Mouse (Mus musculus) lung, embryonic 16.5 days (tissue): Measurements from ENCODE around the gene Fbxw21. TPM values are rescaled to one million over a fixed set of nuclear protein-coding genes. Genes with fewer than 3 reads are reported as not detected.

Experiments
- ATAC-seq: fragments of 200-750 bp; cut with Nextera tagmentation; 2 replicates; pipeline ENCODE4 v1.8.0; 2017; ENCODE audit warnings: low read depth, mild to moderate bottlenecking, moderate library complexity
- H3K27ac ChIP-seq: fragments of 300-500 bp; sonication (generic); 2 replicates; pipeline ENCODE4 v1.5.1; 2014; ENCODE audit warnings: mild to moderate bottlenecking, control low read depth, low read length
- H3K27me3 ChIP-seq: fragments of 300-500 bp; sonication (generic); 2 replicates; pipeline ENCODE4 v1.6.1; 2014; ENCODE audit warnings: low read depth, low read length, mixed read lengths; ENCODE audit not compliant: control insufficient read depth, insufficient read depth
- H3K36me3 ChIP-seq: fragments of 300-500 bp; sonication (generic); 2 replicates; pipeline ENCODE4 v1.6.1; 2014; ENCODE audit warnings: low read length; ENCODE audit not compliant: control insufficient read depth, insufficient read depth
- H3K4me1 ChIP-seq: fragments of 300-500 bp; sonication (generic); replicated peaks from 2 replicates; pipeline ENCODE4 v1.6.1; 2014; ENCODE audit warnings: low read length, mixed read lengths; ENCODE audit not compliant: control insufficient read depth, insufficient read depth
- H3K4me2 ChIP-seq: fragments of 300-500 bp; sonication (generic); 2 replicates; pipeline ENCODE4 v1.6.1; 2014; ENCODE audit warnings: low read depth, low read length, control low read depth
- H3K4me3 ChIP-seq: fragments of 300-500 bp; sonication (generic); 2 replicates; pipeline ENCODE4 v1.5.1; 2014; ENCODE audit warnings: mild to moderate bottlenecking, low read length, control low read depth
- H3K9ac ChIP-seq: fragments of 300-500 bp; sonication (generic); 2 replicates; pipeline ENCODE4 v1.6.1; 2014; ENCODE audit warnings: low read length, control low read depth
- H3K9me3 ChIP-seq: fragments of 300-500 bp; sonication (generic); 2 replicates; pipeline ENCODE4 v1.6.1; 2016; ENCODE audit warnings: low read length; ENCODE audit not compliant: control insufficient read depth
- WGBS: fragments of 180-500 bp; shearing (Covaris S2); extraction: QIAGEN DNeasy Blood & Tissue Kit; methylation state at CpG from one replicate; pipeline ENCODE4 v1.1.7; 2014; 5-methylcytosine and 5-hydroxymethylcytosine counted together
- polyA plus RNA-seq: library from polyadenylated mRNA; unstranded; fragments of >200 nt; fragmentation: Nextera tagmentation; extraction: Ambion mirVana; gene quantifications from 2 replicates; pipeline ENCODE4 v1.2.1, GENCODE M21; 2015

Gene Fbxw21
- polyA plus RNA-seq, 1 experiment from 2014 or later: not detected

- ATAC-seq: peak; percentile 56
- H3K9me3 ChIP-seq: no peaks in the 10 kb centered on the region
- no peak overlapping the region for H3K9ac ChIP-seq
- WGBS: 55% methylated on average over 12 of the region's 12 CpGs
- H3K4me3 ChIP-seq: no peak overlapping the region
- no peaks in the 10 kb centered on the region for H3K27me3 ChIP-seq
- H3K36me3 ChIP-seq: peaks cover 52% of the 10 kb centered on the region
- no peak overlapping the region for H3K4me2 ChIP-seq
- H3K4me1 ChIP-seq: peaks cover 3% of the 10 kb centered on the region; the same call in 1 of the 2 replicates
- no peak overlapping the region for H3K27ac ChIP-seq
Measured at GRCm38 (mm10) chr9:109105011-109105410, 56.8 kb downstream of the Fbxw21 start.

GRCm38 (mm10) chr9:109104083-109104482 is 57.8 kb downstream of the Fbxw21 start:
- no peak overlapping the region for H3K4me2 ChIP-seq
- ATAC-seq: no peak
- no peak overlapping the region for H3K27ac ChIP-seq
- H3K9me3 ChIP-seq: no peaks in the 10 kb centered on the region
- H3K27me3 ChIP-seq: no peaks in the 10 kb centered on the region
- WGBS: 88% methylated on average over 9 of the region's 9 CpGs
- no peak overlapping the region for H3K4me3 ChIP-seq
- peaks cover 10% of the 10 kb centered on the region for H3K4me1 ChIP-seq
- peaks cover 45% of the 10 kb centered on the region for H3K36me3 ChIP-seq
- H3K9ac ChIP-seq: no peak overlapping the region

DNA sequence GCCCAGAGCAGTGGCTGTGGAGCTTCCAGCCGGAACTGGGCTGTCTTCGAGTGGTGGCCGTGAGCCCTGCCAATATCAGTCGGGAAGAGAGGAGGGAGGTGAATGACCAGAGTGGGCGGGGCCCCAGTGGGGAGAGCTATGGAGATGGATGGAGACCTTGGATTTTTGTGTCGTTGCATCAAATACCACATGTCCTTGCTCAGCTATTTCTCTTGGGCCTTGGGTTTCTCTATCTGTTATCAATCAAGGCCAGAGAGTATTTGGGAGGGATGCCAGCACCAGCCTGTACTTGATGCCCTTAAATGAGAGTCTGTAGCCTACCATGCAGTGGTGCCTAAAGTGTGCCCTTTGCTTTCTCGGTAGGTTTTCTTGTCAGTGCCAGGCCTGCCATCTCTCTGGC is 58.6 kb downstream of the Fbxw21 start:
- Histone ChIP-seq H3K4me3 (no peak overlapping the region), H3K27me3 (no peaks in the 10 kb centered on the region), H3K27ac (no peak overlapping the region), H3K4me2 (no peak overlapping the region), H3K4me1 (peaks cover 19% of the 10 kb centered on the region), H3K36me3 (peaks cover 40% of the 10 kb centered on the region), H3K9me3 (no peaks in the 10 kb centered on the region), H3K9ac (no peak overlapping the region)
- no peak for ATAC-seq
- WGBS: 57% methylated on average over 7 of the region's 7 CpGs

- no peaks in the 10 kb centered on the region for H3K9me3 ChIP-seq
- H3K4me2 ChIP-seq: no peak overlapping the region
- no peak overlapping the region for H3K4me3 ChIP-seq
- no peak overlapping the region for H3K9ac ChIP-seq
- peaks cover 37% of the 10 kb centered on the region for H3K36me3 ChIP-seq
- H3K27ac ChIP-seq: no peak overlapping the region
- H3K27me3 ChIP-seq: no peaks in the 10 kb centered on the region
- no peak for ATAC-seq
- 89% methylated on average over 3 of the region's 3 CpGs for WGBS
- H3K4me1 ChIP-seq: peaks cover 26% of the 10 kb centered on the region
Measured at GRCm38 (mm10) chr9:109102541-109102940, 59.3 kb downstream of the Fbxw21 start.

DNA sequence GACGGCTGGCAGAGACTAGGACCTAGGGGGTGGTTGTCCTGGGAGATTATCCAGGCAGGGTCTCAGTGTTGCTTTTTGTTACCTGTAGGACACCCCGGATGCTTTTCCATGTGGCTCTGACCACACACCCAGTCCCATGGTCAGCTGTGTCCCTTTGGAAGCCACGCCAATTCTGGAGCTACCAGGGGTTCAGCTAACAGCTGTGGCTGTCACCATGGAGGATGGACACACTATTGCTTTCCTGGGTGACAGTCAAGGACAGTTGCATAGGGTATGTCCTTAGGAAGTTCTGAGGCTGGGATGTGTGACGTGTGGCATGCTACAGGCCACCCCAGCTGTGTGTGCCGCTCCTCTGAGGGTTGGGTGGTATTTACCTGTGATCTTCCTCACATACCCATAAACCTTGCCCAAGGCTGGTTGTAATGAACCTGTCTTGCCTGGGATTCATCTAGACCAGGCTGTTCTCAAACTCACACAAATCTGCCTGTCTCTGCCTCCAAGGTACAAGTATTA is 59.9 kb downstream of the Fbxw21 start:
- no peaks in the 10 kb centered on the region for H3K9me3 ChIP-seq
- peaks cover 35% of the 10 kb centered on the region for H3K36me3 ChIP-seq
- no peak for ATAC-seq
- WGBS: 90% methylated on average over 5 of the region's 5 CpGs
- no peak overlapping the region for H3K9ac ChIP-seq
- H3K27me3 ChIP-seq: no peaks in the 10 kb centered on the region
- no peak overlapping the region for H3K4me3 ChIP-seq
- no peak overlapping the region for H3K27ac ChIP-seq
- H3K4me1 ChIP-seq: peaks cover 31% of the 10 kb centered on the region
- no peak overlapping the region for H3K4me2 ChIP-seq

DNA sequence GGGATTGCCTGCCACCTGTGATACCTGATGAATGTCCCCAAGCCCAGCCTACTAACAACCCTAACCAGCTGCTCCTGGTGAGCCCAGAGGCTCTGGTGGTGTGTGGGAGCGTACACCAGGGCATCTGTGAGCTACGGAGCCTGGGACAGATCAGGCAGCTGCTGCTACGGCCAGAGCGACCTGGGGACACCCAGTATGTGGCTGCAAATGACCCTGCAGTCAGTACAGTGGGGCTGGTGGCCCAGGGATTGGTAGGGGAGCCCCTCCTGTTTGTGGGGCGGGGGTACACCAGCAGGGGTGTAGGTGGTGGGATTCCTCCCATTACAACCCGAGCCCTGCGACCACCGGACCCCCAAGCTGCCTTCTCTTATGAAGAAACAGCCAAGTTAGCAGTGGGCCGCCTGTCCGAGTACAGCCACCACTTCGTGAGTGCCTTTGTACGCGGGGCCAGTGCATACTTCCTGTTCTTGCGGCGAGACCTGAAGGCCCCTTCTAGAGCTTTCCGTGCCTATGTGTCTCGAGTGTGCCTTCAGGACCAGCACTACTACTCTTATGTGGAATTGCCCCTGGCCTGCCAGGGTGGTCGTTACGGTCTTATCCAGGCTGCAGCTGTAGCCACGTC is 61.4 kb downstream of the Fbxw21 start:
- no peaks in the 10 kb centered on the region for H3K27me3 ChIP-seq
- H3K9me3 ChIP-seq: no peaks in the 10 kb centered on the region
- H3K4me2 ChIP-seq: no peak overlapping the region
- 76% methylated on average over 20 of the region's 20 CpGs for WGBS
- H3K27ac ChIP-seq: no peak overlapping the region
- H3K4me3 ChIP-seq: no peak overlapping the region
- ATAC-seq: no peak
- H3K9ac ChIP-seq: no peak overlapping the region
- peaks cover 40% of the 10 kb centered on the region for H3K4me1 ChIP-seq
- H3K36me3 ChIP-seq: peaks cover 22% of the 10 kb centered on the region

DNA sequence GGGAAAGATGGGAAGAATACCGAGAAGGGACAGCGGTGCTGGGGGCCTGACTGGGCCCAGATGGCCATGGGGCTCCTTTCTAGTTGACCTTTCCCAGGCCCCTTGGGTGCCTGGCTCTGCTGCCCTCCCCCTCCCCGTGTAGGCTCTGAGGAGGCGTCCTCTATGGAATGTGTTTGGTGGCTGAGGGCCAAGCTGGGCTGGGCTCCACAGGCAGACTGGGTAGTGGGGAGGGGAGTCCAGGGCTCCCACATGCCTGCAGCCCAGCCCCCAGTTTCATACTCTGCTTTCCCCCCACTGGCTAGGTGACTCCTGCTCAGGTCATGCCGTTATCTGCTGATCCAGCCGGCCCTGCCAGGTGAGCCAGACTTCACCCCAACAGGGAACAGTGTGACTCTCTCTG is 62.9 kb downstream of the Fbxw21 start:
- peaks cover 46% of the 10 kb centered on the region for H3K4me1 ChIP-seq
- ATAC-seq: peak; percentile 57
- peak overlapping the region; percentile 97 for H3K9ac ChIP-seq
- 17% methylated on average over 6 of the region's 6 CpGs for WGBS
- H3K36me3 ChIP-seq: peaks cover 15% of the 10 kb centered on the region
- no peaks in the 10 kb centered on the region for H3K9me3 ChIP-seq
- peak overlapping the region; percentile 99 for H3K27ac ChIP-seq
- peak overlapping the region; percentile 12; the same call in 1 of the 2 replicates for H3K4me3 ChIP-seq
- peak overlapping the region; percentile 87 for H3K4me2 ChIP-seq
- no peaks in the 10 kb centered on the region for H3K27me3 ChIP-seq

GRCm38 (mm10) chr9:109098366-109098765 is 63.5 kb downstream of the Fbxw21 start:
- Histone ChIP-seq H3K27ac (peak overlapping the region; percentile 99), H3K4me2 (peak overlapping the region; percentile 87), H3K4me1 (peaks cover 52% of the 10 kb centered on the region), H3K4me3 (peak overlapping the region; percentile 30; the same call in 1 of the 2 replicates), H3K9ac (peak overlapping the region; percentile 97), H3K9me3 (no peaks in the 10 kb centered on the region), H3K27me3 (no peaks in the 10 kb centered on the region), H3K36me3 (peaks cover 13% of the 10 kb centered on the region)
- WGBS: 65% methylated on average over 8 of the region's 8 CpGs
- ATAC-seq: no peak

DNA sequence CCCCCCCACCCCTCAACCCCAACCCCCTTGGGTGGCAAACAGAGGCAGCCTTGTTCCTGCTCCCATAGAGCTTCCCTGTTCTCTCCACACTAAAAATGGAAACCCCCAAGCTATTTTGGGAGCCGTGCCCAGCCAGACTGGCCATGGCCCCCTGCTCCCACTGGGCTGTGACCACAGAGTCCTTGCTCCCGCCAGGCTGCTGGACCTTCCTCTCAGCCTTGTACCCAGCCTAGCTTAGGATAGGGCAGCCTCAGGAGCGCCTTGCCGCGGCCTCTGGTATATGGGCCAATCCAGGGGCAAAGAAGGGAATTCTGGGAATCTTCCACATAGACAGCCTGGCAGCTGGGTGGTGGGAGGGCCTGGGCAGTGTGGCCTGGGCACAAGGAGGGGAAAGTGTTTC is 64.0 kb downstream of the Fbxw21 start:
- H3K4me1 ChIP-seq: peaks cover 58% of the 10 kb centered on the region
- WGBS: 43% methylated on average over 5 of the region's 5 CpGs
- ATAC-seq: no peak

More for the DNA sequence above, 64.0 kb downstream of the Fbxw21 start:
- Histone ChIP-seq H3K27ac (peak overlapping the region; percentile 99), H3K4me2 (peak overlapping the region; percentile 87), H3K27me3 (no peaks in the 10 kb centered on the region), H3K9me3 (no peaks in the 10 kb centered on the region), H3K4me3 (peak overlapping the region; percentile 30), H3K9ac (peak overlapping the region; percentile 97), H3K36me3 (peaks cover 13% of the 10 kb centered on the region)
